Mouse (Mus musculus) heart, embryonic 14.5 days (tissue): ENCODE measurements around the gene Upb1. TPM values are rescaled to one million over a fixed set of nuclear protein-coding genes. Genes with fewer than 3 reads are reported as not detected.

Source experiments
- ATAC-seq: fragments of 200-750 bp; cut with Nextera tagmentation; 2 replicates; pipeline ENCODE4 v1.8.0; 2017; ENCODE audit warnings: low read depth, moderate TSS enrichment; ENCODE audit not compliant: insufficient number of reproducible peaks, insufficient read depth, low FRiP score
- H3K27ac ChIP-seq, 2 experiments: fragments of 200-500 bp in 1 of 2; fragments of 300-500 bp in 1 of 2; sonication (generic) in 1 of 2; replicated peaks in 1 of 2; 2 replicates each; pipeline ENCODE4 v1.5.1; 2012 to 2014; ENCODE audit warnings: low read depth in 2 of 2, low read length in 2 of 2, control low read depth in 1 of 2, mild to moderate bottlenecking in 1 of 2, mixed read lengths in 1 of 2; ENCODE audit not compliant: control insufficient read depth in 1 of 2, insufficient read depth in 1 of 2
- H3K27me3 ChIP-seq: fragments of 300-500 bp; sonication (generic); 2 replicates; pipeline ENCODE4 v1.6.1; 2014; ENCODE audit warnings: mild to moderate bottlenecking, low read length, control low read depth; ENCODE audit not compliant: control insufficient read depth, insufficient read depth
- H3K36me3 ChIP-seq: fragments of 300-500 bp; sonication (generic); 2 replicates; pipeline ENCODE4 v1.6.1; 2014; ENCODE audit warnings: mild to moderate bottlenecking, control low read depth, low read length, mixed read lengths; ENCODE audit not compliant: control insufficient read depth, insufficient read depth
- H3K4me1 ChIP-seq, 2 experiments: fragments of 200-500 bp in 1 of 2; fragments of 300-500 bp in 1 of 2; sonication (generic) in 1 of 2; 2 replicates each; pipeline ENCODE4 v1.6.1; 2012 to 2014; ENCODE audit warnings: low read length in 2 of 2, control low read depth in 1 of 2, mixed read lengths in 1 of 2; ENCODE audit not compliant: control insufficient read depth in 2 of 2, insufficient read depth in 2 of 2
- H3K4me2 ChIP-seq: fragments of 300-500 bp; sonication (generic); 2 replicates; pipeline ENCODE4 v1.6.1; 2014; ENCODE audit warnings: mild to moderate bottlenecking, low read length
- H3K4me3 ChIP-seq, 2 experiments: fragments of 200-500 bp in 1 of 2; fragments of 300-500 bp in 1 of 2; sonication (generic) in 1 of 2; 2 replicates each; pipeline ENCODE4 v1.5.1; 2012 to 2014; ENCODE audit warnings: low read length in 2 of 2, mild to moderate bottlenecking in 2 of 2, control low read depth in 1 of 2, low read depth in 1 of 2, moderate library complexity in 1 of 2; ENCODE audit not compliant: control insufficient read depth in 1 of 2, insufficient read depth in 1 of 2
- H3K9ac ChIP-seq: fragments of 300-500 bp; sonication (generic); 2 replicates; pipeline ENCODE4 v1.6.1; 2014; ENCODE audit warnings: mild to moderate bottlenecking, low read length
- H3K9me3 ChIP-seq: fragments of 300-500 bp; sonication (generic); 2 replicates; pipeline ENCODE4 v1.6.1; 2016; ENCODE audit warnings: low read length, control low read depth; ENCODE audit not compliant: control insufficient read depth
- WGBS: fragments of 180-500 bp; shearing (Covaris S2); extraction: QIAGEN DNeasy Blood & Tissue Kit; methylation state at CpG from one replicate; pipeline ENCODE4 v1.1.7; 2014; 5-methylcytosine and 5-hydroxymethylcytosine counted together
- polyA plus RNA-seq: library from polyadenylated mRNA; unstranded; fragments of >200 nt; fragmentation: Nextera tagmentation; extraction: Ambion mirVana; gene quantifications from 2 replicates; pipeline ENCODE4 v1.2.1, GENCODE M21; 2014

Upb1 gene
- polyA plus RNA-seq, 1 experiment from 2014 or later = 0.65 TPM

DNA sequence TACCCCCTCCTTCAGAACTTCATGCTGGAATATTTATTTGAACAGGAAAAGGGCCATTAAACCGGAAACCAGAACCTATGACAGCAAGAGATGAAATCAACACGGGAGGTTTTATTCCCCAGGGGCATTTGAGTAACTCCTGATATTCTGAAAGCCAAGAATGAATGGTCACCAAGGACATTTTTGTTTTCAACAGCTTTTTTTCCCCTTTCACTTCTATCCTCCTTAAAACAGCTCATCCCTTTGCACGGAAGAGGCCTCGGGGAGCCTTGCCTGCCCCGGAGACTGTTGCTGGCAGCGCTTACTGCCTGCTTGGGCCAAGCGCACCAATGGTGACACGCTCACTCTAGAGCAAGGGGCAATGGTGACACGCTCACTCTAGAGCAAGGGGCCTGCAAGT lies 76.1 kb downstream of the Upb1 start:
- H3K36me3 ChIP-seq = no peaks in the 10 kb centered on the region
- no peak overlapping the region for H3K4me2 ChIP-seq
- no peaks in the 10 kb centered on the region for H3K27me3 ChIP-seq
- no peak overlapping the region for H3K27ac ChIP-seq
- peaks cover 6 to 8% of the 10 kb centered on the region in 2 experiments; a peak in 3 of 4 replicates for H3K4me1 ChIP-seq
- no peak overlapping the region for H3K4me3 ChIP-seq
- no peak overlapping the region for H3K9ac ChIP-seq
- no peak for ATAC-seq
- H3K9me3 ChIP-seq = no peaks in the 10 kb centered on the region
- 77% methylated on average over 9 of the region's 9 CpGs for WGBS

DNA sequence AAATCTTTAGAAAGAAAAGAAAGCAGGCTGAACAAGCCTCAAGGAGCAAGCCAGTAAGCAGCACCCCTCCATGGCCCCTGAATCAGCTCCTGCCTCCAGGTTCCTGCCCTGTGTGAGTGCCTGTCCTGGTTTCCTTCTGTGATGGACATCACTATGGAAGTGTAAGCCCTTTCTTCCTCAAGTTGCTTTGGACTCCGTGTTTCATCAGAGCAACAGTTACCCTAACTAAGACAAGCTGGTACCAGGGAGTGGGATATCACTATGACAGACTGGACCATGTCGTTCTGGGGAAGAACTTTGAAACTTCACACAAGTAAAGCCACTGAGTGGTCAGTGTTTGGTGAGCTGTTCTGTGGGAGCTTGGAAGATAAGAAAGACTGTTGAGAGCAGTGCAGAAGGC lies 79.0 kb downstream of the Upb1 start:
- peaks cover 1 to 7% of the 10 kb centered on the region in 2 experiments; a peak in 2 of 4 replicates for H3K4me1 ChIP-seq
- H3K4me2 ChIP-seq = no peak overlapping the region
- H3K36me3 ChIP-seq = no peaks in the 10 kb centered on the region
- no peaks in the 10 kb centered on the region for H3K27me3 ChIP-seq
- no peak for ATAC-seq
- WGBS = 79% methylated on average over 2 of the region's 2 CpGs
- no peaks in the 10 kb centered on the region for H3K9me3 ChIP-seq
- no peak overlapping the region for H3K9ac ChIP-seq
- no peak overlapping the region for H3K4me3 ChIP-seq
- H3K27ac ChIP-seq = no peak overlapping the region

DNA sequence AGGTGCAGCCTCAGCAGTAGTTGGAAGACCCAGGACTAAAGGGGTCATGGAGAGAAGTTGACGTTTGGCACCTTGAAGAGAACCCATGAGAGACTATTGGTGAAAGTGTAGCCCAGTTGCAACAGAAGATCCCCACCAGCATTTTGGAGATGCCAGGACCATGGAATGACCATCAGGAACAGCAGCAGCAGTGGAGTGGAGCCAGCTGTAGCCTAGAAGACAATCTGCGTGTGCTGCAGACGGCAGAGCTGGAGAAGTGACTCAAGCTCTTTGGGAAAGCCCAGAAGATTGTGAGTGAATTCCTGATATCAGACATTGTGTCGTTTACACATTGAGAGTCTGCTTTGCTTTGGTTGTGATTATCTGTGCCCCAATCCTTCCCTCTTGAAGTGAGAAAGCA lies 80.8 kb downstream of the Upb1 start:
- Histone ChIP-seq H3K36me3 (no peaks in the 10 kb centered on the region), H3K4me3 (no peak overlapping the region), H3K4me2 (no peak overlapping the region), H3K9me3 (no peaks in the 10 kb centered on the region), H3K27ac (no peak overlapping the region), H3K4me1 (peaks cover 0 to 5% of the 10 kb centered on the region in 2 experiments; a peak in 1 of 4 replicates), H3K27me3 (no peaks in the 10 kb centered on the region), H3K9ac (no peak overlapping the region)
- ATAC-seq = no peak
- 47% methylated on average over 4 of the region's 4 CpGs for WGBS

DNA sequence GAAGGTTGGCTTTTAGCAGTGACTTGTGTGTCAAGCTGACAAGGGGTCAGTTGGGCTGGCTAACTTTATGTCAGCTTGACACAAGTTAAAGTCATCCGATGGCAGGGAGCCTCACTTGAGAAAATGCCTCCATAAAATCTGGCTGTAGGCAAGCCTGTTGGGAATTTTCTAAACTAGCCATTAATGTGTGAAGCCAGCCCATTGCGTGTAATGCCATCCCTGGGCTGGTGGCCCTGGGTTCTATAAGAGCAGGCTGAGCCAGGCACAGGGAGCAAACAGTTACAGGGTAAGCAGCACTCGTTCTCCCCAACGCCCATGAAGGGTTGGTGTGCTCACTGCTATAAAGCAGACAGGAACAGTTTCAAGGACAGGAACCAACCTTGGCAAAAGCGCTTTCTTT lies 81.4 kb downstream of the Upb1 start:
- 87% methylated on average over 5 of the region's 5 CpGs for WGBS
- no peaks in the 10 kb centered on the region for H3K27me3 ChIP-seq
- H3K9me3 ChIP-seq = no peaks in the 10 kb centered on the region
- H3K27ac ChIP-seq = no peak overlapping the region
- H3K36me3 ChIP-seq = no peaks in the 10 kb centered on the region
- H3K4me2 ChIP-seq = no peak overlapping the region
- H3K4me3 ChIP-seq = no peak overlapping the region
- no peak for ATAC-seq
- peaks cover 0 to 5% of the 10 kb centered on the region in 2 experiments; a peak in 1 of 4 replicates for H3K4me1 ChIP-seq
- H3K9ac ChIP-seq = no peak overlapping the region

DNA sequence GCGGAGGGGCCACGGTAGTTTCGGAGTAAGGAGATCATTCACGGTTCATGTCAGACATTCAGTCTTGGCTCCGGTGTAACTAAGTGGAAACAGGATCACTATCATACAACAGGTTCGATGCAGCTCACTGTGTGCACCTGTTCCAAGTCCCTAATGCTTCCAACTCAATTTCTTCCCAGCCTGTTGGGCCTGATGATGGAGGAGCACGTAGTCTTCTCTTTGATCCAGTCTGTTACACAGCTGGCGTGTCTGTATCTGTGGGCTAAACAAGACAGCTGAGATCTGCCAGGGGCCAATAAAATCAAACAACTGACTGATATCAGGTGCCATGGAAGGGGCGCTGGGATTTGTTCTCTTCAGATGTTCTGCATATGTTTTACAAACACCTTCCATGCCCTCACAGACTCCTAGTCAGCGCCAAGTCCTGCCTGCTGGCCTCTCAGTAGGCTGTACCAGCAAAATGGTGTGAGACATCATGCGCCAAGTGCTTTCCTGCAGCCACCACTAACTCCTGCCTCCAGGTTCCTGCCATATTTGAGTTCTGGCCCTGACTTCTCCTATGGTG lies 82.1 kb downstream of the Upb1 start:
- Histone ChIP-seq H3K27ac (no peak overlapping the region), H3K9me3 (no peaks in the 10 kb centered on the region), H3K4me2 (no peak overlapping the region), H3K36me3 (no peaks in the 10 kb centered on the region), H3K4me1 (peaks cover 0 to 5% of the 10 kb centered on the region in 2 experiments; a peak in 1 of 4 replicates), H3K27me3 (no peaks in the 10 kb centered on the region), H3K9ac (no peak overlapping the region), H3K4me3 (no peak overlapping the region)
- WGBS = 91% methylated on average over 11 of the region's 11 CpGs
- no peak for ATAC-seq

DNA sequence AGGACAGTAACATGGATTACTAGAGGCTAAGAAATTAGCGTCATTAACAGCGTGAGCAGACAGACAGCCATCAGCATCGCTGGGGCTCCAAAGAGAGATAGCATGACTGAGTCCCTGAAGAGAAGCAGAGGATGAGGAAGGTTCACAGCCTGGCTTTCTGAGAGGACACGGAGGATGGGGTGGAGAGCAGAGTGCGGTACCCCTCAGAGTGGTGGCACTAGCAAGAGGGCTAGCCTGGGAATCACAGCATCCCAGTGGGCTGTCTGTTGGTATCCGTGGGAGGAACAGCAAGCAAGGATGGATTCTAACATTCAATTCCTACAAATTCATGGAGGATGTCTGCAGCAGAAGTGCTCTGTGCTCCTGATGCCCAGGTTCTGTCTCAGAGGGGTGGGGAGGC lies 83.2 kb downstream of the Upb1 start:
- ATAC-seq = no peak
- H3K9ac ChIP-seq = no peak overlapping the region
- no peaks in the 10 kb centered on the region for H3K9me3 ChIP-seq
- H3K4me3 ChIP-seq = no peak overlapping the region
- H3K4me2 ChIP-seq = no peak overlapping the region
- no peak overlapping the region for H3K27ac ChIP-seq
- peaks cover 0 to 5% of the 10 kb centered on the region in 2 experiments; a peak in 1 of 4 replicates for H3K4me1 ChIP-seq
- no peaks in the 10 kb centered on the region for H3K36me3 ChIP-seq
- H3K27me3 ChIP-seq = no peaks in the 10 kb centered on the region
- WGBS = 76% methylated on average over 6 of the region's 6 CpGs

DNA sequence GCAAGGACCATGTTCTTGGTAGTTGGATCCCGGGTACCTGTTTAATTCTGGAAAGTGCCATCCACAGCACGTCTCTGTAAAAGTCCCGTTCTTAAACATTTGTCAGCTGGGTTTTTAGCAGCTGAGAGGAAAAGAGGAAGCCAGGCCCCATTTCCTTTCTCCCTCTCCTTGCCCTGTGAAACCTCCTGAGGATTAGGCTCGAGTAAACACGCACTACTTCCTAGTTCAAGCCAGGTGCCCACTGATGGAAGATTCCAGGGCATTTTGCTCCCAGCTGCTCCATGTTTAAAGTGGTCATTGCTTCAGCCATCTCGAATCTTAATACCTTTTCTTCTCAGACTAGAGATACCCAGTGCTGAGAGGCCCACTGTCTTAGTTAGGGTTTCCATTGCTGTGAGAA lies 83.9 kb downstream of the Upb1 start:
- WGBS = 61% methylated on average over 6 of the region's 6 CpGs
- Histone ChIP-seq H3K9ac (no peak overlapping the region), H3K4me3 (no peak overlapping the region), H3K27me3 (no peaks in the 10 kb centered on the region), H3K4me1 (peaks cover 0 to 5% of the 10 kb centered on the region in 2 experiments; a peak in 1 of 4 replicates), H3K36me3 (no peaks in the 10 kb centered on the region), H3K9me3 (no peaks in the 10 kb centered on the region), H3K27ac (no peak overlapping the region), H3K4me2 (no peak overlapping the region)
- ATAC-seq = no peak
